Mouse (Mus musculus): ENCODE measurements at regions not wholly inside any gene's neighbourhood (a gene's known extent, or its start where the extent isn't known, plus 50 kb on each side); places are given as distances from the start of the nearest gene placed in this dataset.

GRCm38 (mm10) chr2:66961808-66962519 lies 177.2 kb upstream of the Scn7a start:
- DNase-seq, result peak in 1 of 2 experiments; percentile 5

GRCm38 (mm10) chr2:66941188-66941587 lies 156.5 kb upstream of the Scn7a start:
- no peak for DNase-seq

- DNase-seq, result no peak
Observed at GRCm38 (mm10) chr2:66898032-66898431, 113.3 kb upstream of the Scn7a start.

GRCm38 (mm10) chr2:66867457-66868216 lies 82.9 kb upstream of the Scn7a start:
- DNase-seq, result no peak
